Mouse (Mus musculus) gastrocnemius, postnatal 14 days (tissue): ENCODE measurements around the gene Nkx2-3. TPM values are rescaled to one million over a fixed set of nuclear protein-coding genes. Genes with fewer than 3 reads are reported as not detected.

ENCODE experiments used
- DNase-seq: peaks from one replicate; pipeline ENCODE4 v3.0.0; 2021; ENCODE audit warnings: mixed read lengths
- intact Hi-C: fragments of 180-260 bp; cut with DNase I; formaldehyde crosslinking; loops from one replicate; pipeline ENCODE4 v1.15.1; 2025; ENCODE audit warnings: low total_unique reads
- microRNA-seq, 2 experiments: library from miRNA; unstranded; fragments of <30 nt; microRNA quantifications; one replicate each; pipeline ENCODE4 v1.2.0; 2021
- total RNA-seq, 2 experiments: library from RNA; stranded (reverse); gene quantifications; 2 replicates each; pipeline ENCODE4 v1.2.3; 2021

Gene Nkx2-3
- total RNA-seq, 2 experiments from 2014 or later: not detected

- DNase-seq: no peak
- intact Hi-C loops: no loop called here
Measured at GRCm38 (mm10) chr19:43660774-43661173, 48.6 kb downstream of the Nkx2-3 start.

GRCm38 (mm10) chr19:43662176-43662967 lies 50.2 kb downstream of the Nkx2-3 start:
- intact Hi-C loops: no loop called here
- peak; percentile 41 for DNase-seq

- no peak for DNase-seq
- intact Hi-C loops: no loop called here
Measured at GRCm38 (mm10) chr19:43663471-43663870, 51.3 kb downstream of the Nkx2-3 start.

Small RNAs within 50 kb of the gene (microRNA-seq; reads per million reads assigned to microRNA genes)
- 0 reads per million in 2 experiments for gene Gm22646

Other genes with a start within 250 kb of the Nkx2-3 start
- under 1 TPM in 1 of 2 experiments, not detected in 1; 0.07 TPM for gene Hpse2, start 224.0 kb upstream of the Nkx2-3 start, total RNA-seq
- under 1 TPM; 0.12 to 0.18 TPM for gene Cnnm1, start 171.9 kb upstream of the Nkx2-3 start, total RNA-seq
- 100 to 1,000 TPM; 223 to 303 TPM for gene Got1, start 87.7 kb upstream of the Nkx2-3 start, total RNA-seq
- 10 to 100 TPM; 17.0 to 18.8 TPM for gene Slc25a28, start 62.6 kb downstream of the Nkx2-3 start, total RNA-seq
- gene Entpd7, start 77.3 kb downstream of the Nkx2-3 start, total RNA-seq: 1 to 10 TPM; 2.7 to 3.3 TPM
- gene Cutc, start 140.7 kb downstream of the Nkx2-3 start, total RNA-seq: 10 to 100 TPM; 10.6 to 12.5 TPM
- gene Cox15, start 140.7 kb downstream of the Nkx2-3 start, total RNA-seq: 10 to 100 TPM; 26.0 to 32.6 TPM
- gene Abcc2, start 169.9 kb downstream of the Nkx2-3 start, total RNA-seq: not detected